Mouse (Mus musculus): ENCODE results near the gene Ddx28. TPM values are rescaled to one million over a fixed set of nuclear protein-coding genes. Genes with fewer than 3 reads are reported as not detected.
"Not testable (repeated sequence)": the region's sequence is repeated elsewhere in the genome, so short reads cannot be mapped to it uniquely, and the experiment has no call there.

The Ddx28 gene
- polyA plus RNA-seq, 1 experiment from 2014 or later = 22.1 TPM

GRCm38 (mm10) chr8:106022483-106022882, 10.8 kb upstream of the Ddx28 start:
- Histone ChIP-seq H3K9me3 (ENCODE audit: control insufficient read depth, low read length) (no peaks in the 10 kb centered on the region), H3K9ac (no peak overlapping the region), H3K27ac (no peak overlapping the region), H3K4me2 (replicated peaks) (no peak overlapping the region), H3K4me3 (replicated peaks; ENCODE audit: low read length) (no peak overlapping the region), H3K27me3 (ENCODE audit: control insufficient read depth, insufficient read depth, low read length) (no peaks in the 10 kb centered on the region), H3K36me3 (replicated peaks; ENCODE audit: control insufficient read depth, insufficient read depth) (peaks cover 34% of the 10 kb centered on the region), H3K4me1 (replicated peaks; ENCODE audit: control insufficient read depth, insufficient read depth, low read length) (no peaks in the 10 kb centered on the region)
- peak; percentile 85 for DNase-seq (ENCODE audit: low spot score)
- ATAC-seq (ENCODE audit: low FRiP score) = no peak

- no peak for DNase-seq (ENCODE audit: low spot score)
- no peaks in the 10 kb centered on the region for H3K27me3 ChIP-seq (ENCODE audit: control insufficient read depth, insufficient read depth, low read length)
- WGBS = 98% methylated on average over 3 of the region's 3 CpGs
Observed at GRCm38 (mm10) chr8:106018039-106018438, 6.4 kb upstream of the Ddx28 start.

GRCm38 (mm10) chr8:106017130-106017529, 5.4 kb upstream of the Ddx28 start:
- peaks cover 27% of the 10 kb centered on the region for H3K36me3 ChIP-seq (replicated peaks; ENCODE audit: control insufficient read depth, insufficient read depth)
- 91% methylated on average over 7 of the region's 7 CpGs for WGBS
- H3K9ac ChIP-seq = no peak overlapping the region
- peaks cover under 1% of the 10 kb centered on the region; the same call in 1 of the 2 replicates for H3K4me1 ChIP-seq (replicated peaks; ENCODE audit: control insufficient read depth, insufficient read depth, low read length)
- H3K27ac ChIP-seq = no peak overlapping the region
- H3K4me2 ChIP-seq (replicated peaks) = no peak overlapping the region
- no peak for DNase-seq (ENCODE audit: low spot score)
- no peaks in the 10 kb centered on the region for H3K9me3 ChIP-seq (ENCODE audit: control insufficient read depth, low read length)
- H3K27me3 ChIP-seq (ENCODE audit: control insufficient read depth, insufficient read depth, low read length) = no peaks in the 10 kb centered on the region
- ATAC-seq (ENCODE audit: low FRiP score) = no peak
- no peak overlapping the region for H3K4me3 ChIP-seq (replicated peaks; ENCODE audit: low read length)

More at GRCm38 (mm10) chr8:106018039-106018438, 6.4 kb upstream of the Ddx28 start:
- Histone ChIP-seq H3K4me1 (replicated peaks; ENCODE audit: control insufficient read depth, insufficient read depth, low read length) (no peaks in the 10 kb centered on the region), H3K4me3 (replicated peaks; ENCODE audit: low read length) (no peak overlapping the region), H3K36me3 (replicated peaks; ENCODE audit: control insufficient read depth, insufficient read depth) (peaks cover 27% of the 10 kb centered on the region), H3K4me2 (replicated peaks) (no peak overlapping the region), H3K27ac (no peak overlapping the region), H3K9me3 (ENCODE audit: control insufficient read depth, low read length) (no peaks in the 10 kb centered on the region), H3K9ac (no peak overlapping the region)
- ATAC-seq (ENCODE audit: low FRiP score) = no peak

- no peak overlapping the region for H3K9ac ChIP-seq
- no peak overlapping the region for H3K4me3 ChIP-seq (replicated peaks; ENCODE audit: low read length)
- DNase-seq (ENCODE audit: low spot score) = no peak
- H3K4me2 ChIP-seq (replicated peaks) = no peak overlapping the region
- H3K36me3 ChIP-seq (replicated peaks; ENCODE audit: control insufficient read depth, insufficient read depth) = peaks cover 27% of the 10 kb centered on the region
- 93% methylated on average over 6 of the region's 6 CpGs for WGBS
- ATAC-seq (ENCODE audit: low FRiP score) = no peak
- H3K27me3 ChIP-seq (ENCODE audit: control insufficient read depth, insufficient read depth, low read length) = no peaks in the 10 kb centered on the region
- H3K4me1 ChIP-seq (replicated peaks; ENCODE audit: control insufficient read depth, insufficient read depth, low read length) = peaks cover 5% of the 10 kb centered on the region; the same call in 1 of the 2 replicates
- H3K9me3 ChIP-seq (ENCODE audit: control insufficient read depth, low read length) = no peaks in the 10 kb centered on the region
- H3K27ac ChIP-seq = no peak overlapping the region
Observed at GRCm38 (mm10) chr8:106016284-106016683, 4.6 kb upstream of the Ddx28 start.

- DNase-seq (ENCODE audit: low spot score); H3K27me3 ChIP-seq (ENCODE audit: control insufficient read depth, insufficient read depth, low read length); H3K9me3 ChIP-seq (ENCODE audit: control insufficient read depth, low read length); H3K9ac ChIP-seq; H3K27ac ChIP-seq; ATAC-seq (ENCODE audit: low FRiP score): not testable (repeated sequence)
- WGBS = 88% methylated on average over 8 of the region's 8 CpGs
- Histone ChIP-seq H3K4me1 (replicated peaks; ENCODE audit: control insufficient read depth, insufficient read depth, low read length) (peaks cover 12% of the 10 kb centered on the region), H3K36me3 (replicated peaks; ENCODE audit: control insufficient read depth, insufficient read depth) (peaks cover 15% of the 10 kb centered on the region; the same call in 1 of the 2 replicates), H3K4me3 (replicated peaks; ENCODE audit: low read length) (peak overlapping the region; percentile 91), H3K4me2 (replicated peaks) (peak overlapping the region; percentile 90)
Observed at GRCm38 (mm10) chr8:106012203-106012602, 521 bp upstream of the Ddx28 start.

GRCm38 (mm10) chr8:106010748-106011642, 687 bp downstream of the Ddx28 start:
- H3K36me3 ChIP-seq (replicated peaks; ENCODE audit: control insufficient read depth, insufficient read depth) = peaks cover 10% of the 10 kb centered on the region; the same call in 1 of the 2 replicates
- H3K4me2 ChIP-seq (replicated peaks) = peak overlapping the region; percentile 90
- ATAC-seq (ENCODE audit: low FRiP score) = peak; percentile 96
- H3K9me3 ChIP-seq (ENCODE audit: control insufficient read depth, low read length) = no peaks in the 10 kb centered on the region
- H3K9ac ChIP-seq = peak overlapping the region; percentile 86
- H3K27ac ChIP-seq = peak overlapping the region; percentile 71
- DNase-seq (ENCODE audit: low spot score) = peak; percentile 96
- H3K4me1 ChIP-seq (replicated peaks; ENCODE audit: control insufficient read depth, insufficient read depth, low read length) = peaks cover 12% of the 10 kb centered on the region
- 2% methylated on average over 74 of the region's 74 CpGs for WGBS
- no peaks in the 10 kb centered on the region for H3K27me3 ChIP-seq (ENCODE audit: control insufficient read depth, insufficient read depth, low read length)
- H3K4me3 ChIP-seq (replicated peaks; ENCODE audit: low read length) = peak overlapping the region; percentile 91

GRCm38 (mm10) chr8:106007891-106008290, 3.8 kb downstream of the Ddx28 start:
- H3K9ac ChIP-seq; H3K27me3 ChIP-seq (ENCODE audit: control insufficient read depth, insufficient read depth, low read length); ATAC-seq (ENCODE audit: low FRiP score); H3K4me3 ChIP-seq (replicated peaks; ENCODE audit: low read length); H3K27ac ChIP-seq; H3K4me2 ChIP-seq (replicated peaks); H3K9me3 ChIP-seq (ENCODE audit: control insufficient read depth, low read length); H3K36me3 ChIP-seq (replicated peaks; ENCODE audit: control insufficient read depth, insufficient read depth); DNase-seq (ENCODE audit: low spot score): not testable (repeated sequence)
- 60% methylated on average over 3 of the region's 3 CpGs for WGBS
- H3K4me1 ChIP-seq (replicated peaks; ENCODE audit: control insufficient read depth, insufficient read depth, low read length) = peaks cover 12% of the 10 kb centered on the region

GRCm38 (mm10) chr8:106007135-106007534, 4.5 kb downstream of the Ddx28 start:
- Histone ChIP-seq H3K27ac (no peak overlapping the region), H3K4me2 (replicated peaks) (no peak overlapping the region), H3K4me1 (replicated peaks; ENCODE audit: control insufficient read depth, insufficient read depth, low read length) (peaks cover 12% of the 10 kb centered on the region), H3K9ac (no peak overlapping the region), H3K36me3 (replicated peaks; ENCODE audit: control insufficient read depth, insufficient read depth) (no peaks in the 10 kb centered on the region), H3K27me3 (ENCODE audit: control insufficient read depth, insufficient read depth, low read length) (no peaks in the 10 kb centered on the region), H3K9me3 (ENCODE audit: control insufficient read depth, low read length) (no peaks in the 10 kb centered on the region), H3K4me3 (replicated peaks; ENCODE audit: low read length) (no peak overlapping the region)
- 82% methylated on average over 3 of the region's 3 CpGs for WGBS
- ATAC-seq (ENCODE audit: low FRiP score) (no peak), DNase-seq (ENCODE audit: low spot score) (no peak)

GRCm38 (mm10) chr8:106006413-106006812, 5.3 kb downstream of the Ddx28 start:
- H3K9me3 ChIP-seq (ENCODE audit: control insufficient read depth, low read length) = no peaks in the 10 kb centered on the region
- no peaks in the 10 kb centered on the region for H3K27me3 ChIP-seq (ENCODE audit: control insufficient read depth, insufficient read depth, low read length)
- H3K4me2 ChIP-seq (replicated peaks) = no peak overlapping the region
- WGBS = 95% methylated on average over 4 of the region's 4 CpGs
- H3K36me3 ChIP-seq (replicated peaks; ENCODE audit: control insufficient read depth, insufficient read depth) = no peaks in the 10 kb centered on the region
- H3K9ac ChIP-seq = no peak overlapping the region
- peaks cover 8% of the 10 kb centered on the region for H3K4me1 ChIP-seq (replicated peaks; ENCODE audit: control insufficient read depth, insufficient read depth, low read length)
- no peak overlapping the region for H3K4me3 ChIP-seq (replicated peaks; ENCODE audit: low read length)
- no peak overlapping the region for H3K27ac ChIP-seq
- DNase-seq (ENCODE audit: low spot score) (no peak), ATAC-seq (ENCODE audit: low FRiP score) (no peak)

All from hindbrain, embryonic 14.5 days (tissue).